Mouse (Mus musculus) C2C12 (cell line): Measurements from ENCODE around the gene Psmb8. TPM values are rescaled to one million over a fixed set of nuclear protein-coding genes. Genes with fewer than 3 reads are reported as not detected.

Experiments
- H3K27me3 ChIP-seq: one replicate; pipeline ENCODE4 v1.6.1; 2011; ENCODE audit not compliant: control insufficient read depth, insufficient read depth, insufficient read length
- H3K36me3 ChIP-seq: one replicate; pipeline ENCODE4 v1.6.1; 2011; ENCODE audit not compliant: control insufficient read depth, insufficient read depth
- H3K4me3 ChIP-seq: one replicate; pipeline ENCODE4 v1.5.1; 2011; ENCODE audit warnings: mild to moderate bottlenecking, control low read depth; ENCODE audit not compliant: poor library complexity, insufficient read depth, severe bottlenecking
- H3K79me2 ChIP-seq: one replicate; pipeline ENCODE4 v1.6.1; 2011; ENCODE audit not compliant: control insufficient read depth, insufficient read depth
- H3K79me3 ChIP-seq: one replicate; pipeline ENCODE4 v1.6.1; 2011; ENCODE audit warnings: low read depth, control low read depth
- H3ac ChIP-seq: one replicate; pipeline ENCODE3; 2011; ENCODE audit warnings: low read depth; ENCODE audit not compliant: control insufficient read depth, insufficient read length
- CEBPB ChIP-seq: IDR thresholded peaks from one replicate; pipeline ENCODE4 v1.6.1; 2011; ENCODE audit warnings: low read depth, mild to moderate bottlenecking, control low read depth, moderate library complexity
- CTCF ChIP-seq: IDR thresholded peaks from one replicate; pipeline ENCODE4 v1.5.1; 2011; ENCODE audit not compliant: control insufficient read depth, insufficient read depth, insufficient read length
- FOSL1 ChIP-seq: IDR thresholded peaks from one replicate; pipeline ENCODE4 v1.8.0; 2011; ENCODE audit warnings: mild to moderate bottlenecking, low read length; ENCODE audit not compliant: poor library complexity, insufficient read depth, severe bottlenecking
- MAX ChIP-seq: IDR thresholded peaks from one replicate; pipeline ENCODE4 v1.6.1; 2011; ENCODE audit warnings: mild to moderate bottlenecking, control low read depth
- MYOD1 ChIP-seq: IDR thresholded peaks from one replicate; pipeline ENCODE4 v1.6.1; 2011; ENCODE audit warnings: low read depth; ENCODE audit not compliant: control insufficient read depth, insufficient read length
- MYOG ChIP-seq: IDR thresholded peaks from one replicate; pipeline ENCODE4 v1.6.1; 2011; ENCODE audit not compliant: control insufficient read depth, insufficient read length; ENCODE audit errors: extremely low read depth
- USF1 ChIP-seq: IDR thresholded peaks from one replicate; pipeline ENCODE4 v1.6.1; 2011; ENCODE audit warnings: low read depth, mild to moderate bottlenecking, control low read depth, moderate library complexity
- polyA plus RNA-seq: library from polyadenylated mRNA; unstranded; fragments of >200 nt; fragmentation: generic; extraction: Trizol; gene quantifications from one replicate; pipeline ENCODE4 v1.2.1, GENCODE M21; 2012; ENCODE audit warnings: missing spikeins

Psmb8 gene
- polyA plus RNA-seq, 1 experiment, result 0.05 TPM

DNA sequence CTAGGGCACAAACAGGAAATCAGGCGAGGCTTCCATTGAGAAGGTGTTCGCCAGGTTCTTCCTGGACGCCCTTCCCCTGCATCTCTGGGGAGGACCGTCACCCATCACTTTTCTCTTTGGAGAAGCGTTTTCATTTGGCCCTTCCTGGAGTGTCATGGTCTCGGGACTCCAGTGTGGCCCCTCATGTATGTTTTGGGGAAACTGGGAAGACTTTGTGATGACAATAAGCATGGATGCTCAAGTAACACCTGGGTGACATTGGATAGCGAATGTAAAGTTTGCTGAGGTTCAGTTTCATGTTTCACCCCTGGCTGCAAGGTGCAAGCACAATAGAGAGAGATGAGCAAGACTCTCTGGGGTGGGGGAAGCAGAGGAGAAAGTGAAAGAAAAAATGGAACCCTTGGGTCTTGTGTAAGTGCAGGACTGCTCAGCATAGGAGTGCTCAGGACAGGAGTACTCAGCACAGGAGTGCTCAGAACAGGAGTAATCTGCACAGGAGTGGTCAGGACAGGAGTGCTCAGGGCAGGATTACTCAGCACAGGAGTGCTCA is 4.1 kb downstream of the Psmb8 start:
- no peak overlapping the region for H3ac ChIP-seq
- H3K27me3 ChIP-seq, result peaks cover 33% of the 10 kb centered on the region
- no peaks in the 10 kb centered on the region for H3K36me3 ChIP-seq
- H3K4me3 ChIP-seq, result no peak overlapping the region
- TF ChIP-seq MAX (no peak), MYOD1 (no peak), USF1 (no peak), FOSL1 (no peak), MYOG (no peak), CEBPB (no peak), CTCF (no peak)
- no peaks in the 10 kb centered on the region for H3K79me3 ChIP-seq
- H3K79me2 ChIP-seq, result no peaks in the 10 kb centered on the region

DNA sequence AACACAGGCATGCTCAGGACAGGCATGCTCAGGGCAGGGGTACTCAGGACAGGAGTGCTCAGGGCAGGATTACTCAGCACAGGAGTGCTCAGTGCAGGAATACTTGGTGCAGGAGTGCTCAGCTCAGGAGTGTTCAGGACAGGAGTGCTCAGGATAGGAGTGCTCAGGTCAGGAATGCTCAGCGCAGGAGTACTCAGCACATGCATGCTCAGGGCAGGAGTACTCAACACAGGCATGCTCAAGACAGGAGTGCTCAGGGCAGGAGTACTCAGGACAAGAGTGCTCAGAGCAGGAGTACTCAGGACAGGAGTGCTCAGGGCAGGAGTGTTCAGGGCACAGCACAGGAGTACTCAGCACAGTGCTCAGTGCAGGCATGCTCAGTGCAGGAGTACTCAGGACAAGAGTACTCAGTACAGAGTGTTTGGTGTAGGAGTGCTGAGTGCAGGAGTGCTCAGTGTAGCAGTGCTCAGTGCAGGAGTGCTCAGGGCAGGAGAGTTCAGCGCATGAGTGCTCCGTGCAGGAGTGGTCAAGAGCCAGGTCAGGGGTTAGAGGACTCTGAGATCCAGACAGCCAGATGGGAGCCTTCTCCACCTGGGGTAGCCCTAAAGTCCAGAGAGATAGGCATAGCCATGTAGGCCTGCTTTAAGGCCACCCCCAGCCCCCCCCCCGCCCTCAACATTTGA is 5.4 kb downstream of the Psmb8 start:
- H3K27me3 ChIP-seq, result peaks cover 23% of the 10 kb centered on the region
- no peak overlapping the region for H3K4me3 ChIP-seq
- H3K79me2 ChIP-seq, result no peaks in the 10 kb centered on the region
- TF ChIP-seq USF1 (no peak), MYOD1 (no peak), MYOG (no peak), CEBPB (no peak), CTCF (no peak), FOSL1 (no peak), MAX (no peak)
- H3K36me3 ChIP-seq, result no peaks in the 10 kb centered on the region
- no peak overlapping the region for H3ac ChIP-seq
- no peaks in the 10 kb centered on the region for H3K79me3 ChIP-seq

DNA sequence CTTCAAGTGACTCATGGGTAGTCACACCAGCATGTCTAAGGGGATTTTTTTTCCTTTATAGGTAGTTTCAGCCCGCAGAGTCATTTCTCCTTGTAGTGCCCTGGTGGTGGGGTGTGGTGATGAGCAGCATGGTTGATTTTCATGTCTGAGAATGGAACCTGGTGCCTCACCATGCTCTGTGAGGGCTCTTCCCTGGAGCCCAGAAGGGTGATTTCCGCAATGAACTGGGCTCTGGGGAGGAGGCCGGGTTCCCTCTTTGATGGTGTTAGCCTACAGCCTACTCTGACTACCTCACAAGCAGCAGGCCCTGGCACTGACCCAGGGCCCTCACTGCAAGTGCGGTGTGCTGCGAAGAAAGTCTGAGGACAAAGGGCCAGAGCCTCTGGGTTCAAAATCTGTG is 5.9 kb downstream of the Psmb8 start, which contains the start of gene Tap2:
Gene Tap2, plus strand, starts transcription at position 84 of the 400 bp plus-strand sequence.
- Histone ChIP-seq H3K4me3 (peak within 1 kb of the TSS; percentile 45), H3K79me2 (no peaks in the 10 kb centered on the region), H3K27me3 (peaks cover 19% of the 10 kb centered on the region), H3K36me3 (no peaks in the 10 kb centered on the region), H3K79me3 (no peaks in the 10 kb centered on the region), H3ac (peak within 1 kb of the TSS; percentile 74)
- TF ChIP-seq MYOD1 (no peak), CTCF (no peak), MAX (no peak), MYOG (no peak), USF1 (no peak), CEBPB (no peak), FOSL1 (no peak)

DNA sequence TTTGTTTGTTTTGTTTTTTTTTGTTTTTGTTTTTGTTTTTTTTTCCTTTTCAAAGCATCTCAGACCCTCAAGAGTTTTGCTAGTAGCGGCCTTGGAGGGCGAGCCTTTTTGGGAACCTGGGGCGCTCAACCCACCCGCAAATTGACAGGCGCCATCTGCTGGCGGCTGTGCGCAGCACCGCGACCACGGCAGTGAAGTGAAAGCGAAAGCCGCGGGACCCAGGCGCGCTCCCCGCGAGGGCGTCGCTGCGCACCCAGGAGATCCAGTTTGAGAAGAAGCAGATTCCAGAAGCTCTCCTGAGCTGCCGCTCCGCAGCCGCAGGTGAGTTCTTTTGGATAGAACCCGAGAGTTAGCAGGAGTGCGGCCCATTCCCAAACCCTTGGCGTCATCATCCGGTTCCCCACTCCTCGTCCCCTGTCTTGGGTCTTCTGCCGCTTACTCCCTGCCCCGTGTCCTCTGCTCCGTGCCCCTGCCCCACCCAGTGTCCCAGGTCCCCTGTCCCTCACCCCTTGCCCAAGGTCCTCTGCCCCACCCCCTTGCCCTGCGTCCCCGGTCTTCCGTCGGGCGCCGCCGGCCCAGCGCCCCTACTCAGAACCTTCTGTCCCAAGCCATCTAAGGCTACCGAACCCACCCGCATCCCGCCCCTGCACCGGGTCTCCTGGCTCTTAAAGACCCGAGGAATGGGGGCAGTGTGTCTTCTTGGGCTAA is 6.9 kb downstream of the Psmb8 start:
- Histone ChIP-seq H3K79me3 (no peaks in the 10 kb centered on the region), H3K36me3 (no peaks in the 10 kb centered on the region), H3K4me3 (peak overlapping the region; percentile 45), H3K27me3 (peaks cover 10% of the 10 kb centered on the region), H3K79me2 (no peaks in the 10 kb centered on the region), H3ac (peak overlapping the region; percentile 74)
- TF ChIP-seq USF1 (no peak), CEBPB (no peak), CTCF (peak; percentile 93)

DNA sequence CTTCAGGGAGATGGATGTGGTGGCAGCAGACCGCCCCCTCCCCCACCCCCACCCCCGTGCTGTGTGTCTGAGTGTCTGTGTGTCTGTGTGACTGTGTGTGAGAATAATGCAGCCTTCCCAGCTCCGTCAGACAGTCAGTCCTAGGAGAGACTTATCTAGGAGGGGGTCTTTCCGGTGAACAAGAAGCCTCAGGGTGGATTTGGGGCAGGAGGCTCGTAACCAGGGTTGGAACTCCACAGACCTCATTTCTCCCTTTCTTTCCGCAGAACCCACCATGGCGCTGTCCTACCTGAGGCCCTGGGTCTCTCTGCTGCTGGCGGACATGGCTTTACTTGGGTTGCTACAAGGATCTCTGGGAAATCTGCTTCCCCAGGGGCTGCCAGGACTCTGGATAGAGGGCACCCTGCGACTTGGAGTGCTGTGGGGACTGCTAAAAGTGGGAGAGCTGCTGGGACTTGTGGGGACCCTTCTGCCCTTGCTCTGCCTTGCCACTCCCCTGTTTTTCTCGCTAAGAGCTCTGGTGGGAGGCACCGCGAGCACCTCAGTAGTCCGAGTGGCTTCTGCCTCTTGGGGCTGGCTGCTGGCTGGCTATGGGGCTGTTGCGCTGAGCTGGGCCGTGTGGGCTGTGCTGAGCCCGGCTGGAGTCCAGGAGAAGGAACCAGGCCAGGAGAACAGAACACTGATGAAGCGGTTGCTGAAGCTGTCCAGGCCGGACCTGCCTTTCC is 7.7 kb downstream of the Psmb8 start:
- H3K79me2 ChIP-seq, result no peaks in the 10 kb centered on the region
- H3K4me3 ChIP-seq, result peak overlapping the region; percentile 45
- peaks cover 10% of the 10 kb centered on the region for H3K27me3 ChIP-seq
- no peaks in the 10 kb centered on the region for H3K36me3 ChIP-seq
- TF ChIP-seq MYOG (no peak), CTCF (no peak), MYOD1 (no peak), MAX (no peak), USF1 (no peak), FOSL1 (no peak), CEBPB (no peak)
- H3ac ChIP-seq, result no peak overlapping the region
- no peaks in the 10 kb centered on the region for H3K79me3 ChIP-seq
